Mouse (Mus musculus): ENCODE data around the gene Dnajc19. TPM values are rescaled to one million over a fixed set of nuclear protein-coding genes. Genes with fewer than 3 reads are reported as not detected.

Gene Dnajc19
- total RNA-seq, 2 experiments from 2014 or later: 136 to 140 TPM

DNA sequence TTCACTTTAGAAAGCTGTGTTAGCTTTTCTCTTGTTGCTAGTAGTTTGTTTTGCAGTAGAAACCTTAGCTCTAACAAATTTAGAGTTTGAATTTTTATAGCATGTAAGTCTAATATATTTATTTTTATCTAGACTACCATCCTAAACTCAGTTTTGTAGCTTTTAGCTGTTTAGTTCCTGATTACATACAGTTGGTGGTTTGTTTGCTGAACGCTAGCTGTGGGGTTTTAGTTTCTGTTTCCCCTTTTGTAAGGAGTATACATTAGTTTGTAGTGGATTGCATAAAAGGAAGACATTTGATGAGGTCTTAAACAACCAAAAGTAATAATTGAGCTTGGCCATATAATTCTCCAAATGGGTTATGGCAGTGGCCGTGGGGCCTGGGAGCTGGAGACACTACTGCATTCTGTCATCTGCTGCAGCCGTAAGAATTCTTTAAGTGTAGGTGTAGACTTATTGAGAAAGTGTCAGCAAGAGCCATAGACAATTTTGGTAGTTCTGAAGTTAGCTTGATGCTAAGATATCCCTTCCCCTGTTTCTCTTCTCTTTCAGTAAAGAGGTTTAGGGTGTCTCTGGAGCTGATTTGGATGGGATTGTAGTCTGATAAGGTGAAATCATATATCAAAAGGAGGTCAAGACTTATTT lies 47.3 kb downstream of the Dnajc19 start:
- intact Hi-C loops (cut with DNase I): no loop called here
- no peak for DNase-seq

DNA sequence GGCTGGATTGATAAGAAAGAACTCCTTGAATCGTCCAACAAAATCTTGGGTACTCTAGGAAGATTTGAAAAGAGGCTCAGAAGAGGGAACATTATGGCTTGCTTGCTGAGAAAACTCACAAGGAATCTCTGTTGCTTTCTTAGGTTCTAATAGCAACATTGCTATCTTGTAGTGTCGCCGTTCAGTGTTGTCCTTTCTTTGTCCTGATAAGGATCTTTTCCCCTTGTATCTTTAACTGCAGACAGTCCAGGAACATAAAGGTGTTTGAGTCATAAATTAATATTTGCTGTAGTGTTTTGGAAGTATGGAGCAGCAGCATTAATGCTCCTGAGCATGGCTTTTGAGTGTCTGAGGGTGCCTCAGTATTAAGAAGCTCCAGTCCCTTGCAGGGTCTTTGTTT lies 50.5 kb downstream of the Dnajc19 start:
- no peak for DNase-seq
- intact Hi-C loops (cut with DNase I): no loop called here

DNA sequence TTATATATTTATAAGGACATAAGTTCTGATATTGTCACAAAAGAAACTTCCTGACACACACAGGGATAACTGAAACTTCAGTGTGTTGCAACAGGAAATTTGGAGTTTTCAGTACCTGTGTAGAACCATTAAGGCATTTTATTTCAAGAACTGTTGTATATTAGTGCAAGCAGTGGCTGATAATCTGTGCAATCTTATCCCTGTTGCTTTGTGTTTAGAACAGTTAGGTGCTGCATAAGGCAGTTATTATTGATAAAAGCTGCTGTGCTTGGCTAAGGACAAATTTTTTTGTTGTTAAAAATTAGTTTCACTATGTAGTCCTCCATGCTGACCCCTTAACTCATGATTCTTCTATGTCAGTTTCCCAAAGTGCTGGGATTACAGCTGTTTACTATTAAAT lies 52.2 kb downstream of the Dnajc19 start:
- no peak for DNase-seq
- intact Hi-C loops (cut with DNase I): no loop called here

DNA sequence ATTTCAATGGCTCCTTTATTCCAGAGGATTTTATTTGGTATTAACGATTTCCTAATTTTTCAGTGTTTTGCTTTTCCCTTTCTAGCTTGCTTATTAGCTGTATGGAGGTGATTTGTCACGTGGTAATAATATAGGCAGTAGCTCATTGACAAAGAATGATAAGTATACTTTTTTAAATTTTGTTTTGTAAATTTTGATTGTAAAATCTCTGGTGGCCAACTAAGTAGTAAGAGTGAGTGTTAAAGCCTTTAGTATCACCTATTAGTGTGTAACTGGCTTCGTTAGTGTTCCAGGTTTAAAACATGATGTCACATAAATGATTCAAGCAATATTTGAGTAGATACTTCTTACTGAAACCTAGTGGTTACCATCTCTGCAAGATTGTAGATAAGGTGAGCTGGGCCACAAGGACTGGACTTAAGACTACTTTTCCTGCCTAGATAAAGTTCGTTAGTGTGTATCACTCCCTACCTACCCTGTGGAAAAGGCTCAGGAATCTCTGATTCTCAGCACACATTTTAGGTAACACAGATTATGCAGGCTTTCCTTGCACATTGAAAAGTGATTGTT lies 59.8 kb downstream of the Dnajc19 start:
- intact Hi-C loops (cut with DNase I): loop anchor here (2.0 to 5.0 kb wide), 2 partner anchors 46 to 59 kb away; partner anchors contain the start of gene Dnajc19
- no peak for DNase-seq

DNA sequence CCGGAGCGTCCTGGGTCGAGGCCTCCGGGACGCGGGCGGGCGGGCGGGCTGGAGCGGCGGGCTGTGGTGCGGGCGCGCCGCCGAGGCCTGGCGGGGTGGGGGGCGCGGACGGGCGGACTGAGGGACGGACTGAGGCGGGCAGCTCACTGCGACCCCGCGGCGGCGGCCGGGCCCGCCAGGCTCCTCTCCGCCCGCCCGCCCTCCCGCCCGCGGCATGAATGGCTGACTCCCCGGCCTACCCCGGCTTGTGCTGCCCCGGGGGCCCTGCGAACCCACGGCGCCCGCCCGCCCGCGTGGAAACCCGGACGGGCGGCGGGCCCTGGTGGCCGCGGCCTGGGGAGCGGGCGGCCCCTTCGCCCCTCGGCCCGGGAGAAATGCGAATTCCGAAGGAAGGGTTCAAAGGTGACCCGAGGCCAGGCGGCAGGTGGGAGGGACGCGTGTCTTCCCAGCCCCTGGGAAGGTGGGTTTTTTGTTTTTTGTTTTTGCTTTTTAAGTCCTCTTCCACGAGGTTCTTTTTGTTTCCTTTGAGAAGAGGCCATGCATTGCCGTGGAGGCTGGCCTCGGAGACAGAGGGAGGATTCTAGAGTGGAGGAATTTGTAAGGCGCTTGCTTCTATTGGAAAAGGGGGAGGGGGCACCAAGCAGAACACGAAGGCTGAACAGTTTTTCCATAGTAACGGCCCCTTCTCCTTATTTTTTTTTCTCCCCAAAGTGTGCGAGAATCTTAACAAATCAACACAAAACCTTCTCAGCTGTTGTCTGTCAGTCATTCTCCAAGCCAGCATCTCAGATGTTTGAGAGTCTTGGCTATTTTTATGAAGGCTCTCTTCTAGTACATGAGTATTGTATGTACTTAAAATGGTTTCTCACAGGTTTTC lies 60.5 kb downstream of the Dnajc19 start:
- DNase-seq: peak in 1 of 2 experiments; percentile 12
- intact Hi-C loops (cut with DNase I): loop anchor here (2.0 to 5.0 kb wide), 2 partner anchors 47 to 60 kb away; partner anchors contain the start of gene Dnajc19

DNA sequence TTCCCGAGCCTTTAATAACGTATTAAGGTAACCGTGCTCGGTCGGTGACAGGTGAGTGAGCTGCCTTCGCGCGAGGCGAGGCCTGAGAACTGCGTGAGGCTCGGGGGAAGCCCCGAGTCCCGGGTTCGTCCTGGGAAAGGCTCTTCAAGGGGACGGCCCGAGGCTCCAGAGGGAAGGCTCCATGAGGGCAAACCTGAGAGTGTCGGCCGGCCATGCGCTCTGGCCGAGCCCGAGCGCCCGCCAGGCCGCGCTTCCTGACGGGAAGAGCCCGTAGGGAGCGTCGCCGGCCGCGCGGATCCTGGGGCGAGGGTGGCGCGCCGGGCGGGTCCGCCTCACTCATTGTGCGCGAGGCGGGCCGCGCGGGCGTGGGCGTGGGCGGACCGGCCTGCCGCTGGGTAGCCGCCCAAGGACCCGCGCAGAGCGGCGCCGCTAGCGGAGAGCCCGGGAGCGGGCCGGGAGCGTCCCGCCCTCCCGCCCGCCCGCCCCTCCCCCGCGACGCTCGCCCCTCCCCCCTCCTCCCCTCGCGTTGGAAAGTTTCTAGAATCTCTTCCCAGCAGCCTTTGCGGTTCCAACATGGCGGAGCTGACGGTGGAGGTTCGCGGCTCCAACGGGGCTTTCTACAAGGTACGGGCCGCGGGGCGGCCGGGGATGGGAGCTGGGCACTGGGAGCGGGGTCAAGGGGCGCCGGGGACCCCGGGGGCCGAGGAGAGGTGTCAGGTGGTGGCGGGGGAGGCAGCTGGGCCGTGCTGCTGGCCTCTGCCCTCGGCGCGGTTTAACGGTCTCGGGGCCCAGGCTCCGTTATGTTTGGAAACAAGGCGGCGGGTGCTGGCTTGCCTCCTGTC lies 61.4 kb downstream of the Dnajc19 start, which contains the start of gene Fxr1:
Fxr1 (plus strand) TSS at position 404 of the 842 bp plus-strand sequence.
- DNase-seq: peak; percentile 85 to 87
- intact Hi-C loops (cut with DNase I): loop anchor here (2.0 to 5.0 kb wide), 3 partner anchors 48 to 217 kb away; partner anchors contain the start of gene Dnajc19

DNA sequence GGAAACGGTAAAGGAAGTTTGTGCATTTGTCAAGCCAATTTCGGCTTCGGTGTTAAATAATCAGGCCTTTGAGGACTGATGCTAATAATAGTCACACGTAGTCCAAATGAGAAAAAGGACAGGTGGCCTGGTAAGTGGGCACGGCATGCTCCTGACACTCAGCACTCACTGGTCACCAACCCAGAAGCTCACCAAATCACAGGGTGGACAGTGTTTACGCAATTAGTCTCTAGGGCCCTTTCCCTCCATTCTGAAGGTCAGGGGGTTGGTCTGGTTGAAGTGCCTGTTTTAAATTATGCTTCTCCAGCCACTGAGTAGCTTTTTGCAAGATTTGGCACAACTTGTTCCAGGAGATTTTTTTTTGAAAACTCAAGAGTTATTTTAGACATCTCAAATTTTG lies 72.9 kb downstream of the Dnajc19 start:
- intact Hi-C loops (cut with DNase I): no loop called here

DNA sequence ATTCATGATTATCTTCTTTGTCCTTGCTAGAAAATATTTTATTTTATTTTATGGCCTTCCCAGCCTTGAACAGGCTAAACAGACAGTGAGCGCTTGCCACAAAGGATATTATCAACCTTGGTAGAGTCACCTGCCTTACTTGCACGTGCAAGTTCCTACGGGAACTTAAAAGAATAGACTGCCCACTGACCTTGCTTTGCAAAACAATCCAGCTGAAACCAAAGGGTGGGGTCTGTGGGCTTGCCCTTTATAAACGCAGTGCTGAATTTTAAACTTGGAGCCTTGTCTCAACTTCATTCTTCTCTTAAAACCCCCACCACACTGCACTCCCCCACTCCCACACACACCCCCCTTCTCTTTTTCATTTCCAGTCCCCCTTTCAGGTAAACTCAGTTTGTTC lies 73.5 kb downstream of the Dnajc19 start:
- no peak for DNase-seq
- intact Hi-C loops (cut with DNase I): no loop called here

More for the DNA sequence above, 72.9 kb downstream of the Dnajc19 start:
- DNase-seq: no peak

DNA sequence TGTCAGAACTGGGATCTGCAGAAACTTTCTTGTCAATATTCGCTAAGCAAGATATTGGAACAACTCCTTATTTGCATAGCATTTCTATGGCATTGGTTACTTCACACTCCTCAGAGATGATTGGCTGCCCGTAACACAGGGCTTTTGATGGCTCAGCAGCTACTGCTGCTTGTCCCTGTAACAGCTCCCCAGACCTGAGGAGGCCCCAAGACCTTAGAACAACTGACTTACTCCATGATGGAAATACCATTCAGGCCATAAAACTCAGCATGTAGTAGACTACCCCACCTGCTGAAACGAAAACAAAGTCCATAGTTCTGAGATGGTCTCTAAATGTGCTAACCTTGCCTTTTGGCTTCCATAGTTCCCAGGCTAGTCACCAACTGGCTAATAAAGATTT lies 74.3 kb downstream of the Dnajc19 start:
- no peak for DNase-seq
- intact Hi-C loops (cut with DNase I): no loop called here

DNA sequence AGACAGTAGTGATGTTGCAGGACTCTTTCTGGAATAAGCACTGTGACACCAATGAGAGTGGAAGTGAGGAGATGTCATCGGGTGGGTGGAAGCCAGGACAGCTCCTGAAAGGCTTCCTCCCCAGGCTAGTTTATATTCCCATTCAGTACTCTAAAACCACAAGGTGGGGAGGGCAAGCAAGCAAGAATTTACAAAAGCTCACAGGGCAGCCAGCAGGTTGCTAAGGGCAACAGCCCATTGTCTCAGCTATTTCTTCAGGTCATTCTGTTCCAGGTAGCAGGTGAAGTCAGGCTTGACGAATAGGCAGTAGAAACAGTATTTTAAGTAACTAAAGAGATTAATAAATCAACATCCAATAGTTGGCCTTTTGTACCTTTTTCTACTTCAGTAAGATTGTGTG lies 74.8 kb downstream of the Dnajc19 start:
- intact Hi-C loops (cut with DNase I): no loop called here
- no peak for DNase-seq

Other genes with a start within 250 kb of the Dnajc19 start
- gene Ccdc39, start 237.0 kb downstream of the Dnajc19 start, total RNA-seq (2021): under 1 TPM; 0.11 to 0.19 TPM
- 100 to 1,000 TPM; 184 to 189 TPM for gene Fxr1, start 61.4 kb downstream of the Dnajc19 start, total RNA-seq (2021)

Measured in heart, postnatal 36 days (tissue).